Comparison of ENCODE assay signal across 9 mouse cellular contexts in the genomic region with DNA sequence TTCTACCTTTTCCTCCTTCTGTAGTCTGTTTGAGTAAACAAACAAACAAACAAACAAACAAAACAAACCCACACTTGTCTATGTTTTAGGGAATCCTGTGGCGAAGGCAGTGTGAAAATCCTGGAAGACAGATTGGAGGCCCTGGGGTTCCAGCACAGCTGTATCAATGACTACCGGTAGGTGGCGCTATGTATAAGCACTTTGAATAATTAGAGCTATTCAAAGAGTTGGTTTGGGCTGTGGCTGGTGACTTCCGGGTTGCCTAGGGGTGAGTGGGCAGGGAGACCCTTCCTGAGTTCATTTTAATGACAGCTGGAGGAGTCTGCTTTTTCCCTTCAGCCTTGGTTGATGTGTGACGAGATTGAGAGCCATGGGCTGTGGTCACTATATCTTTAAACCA. TPM values are rescaled to one million over a fixed set of nuclear protein-coding genes. Genes with fewer than 3 reads are reported as not detected.
DNase-seq lines count a peak whose midpoint lies in the region; ATAC-seq and TF ChIP-seq lines count a peak whose summit lies in the region.
"Had no signal": no experiment of that assay in that cellular context is flagged by ENCODE, and none has a peak within 500 bp of the region (broad histone marks: within the 10 kb centered on the region; RNA-seq: fewer than 3 reads in every experiment).

No protein-coding gene starts in this region.

- ATAC-seq in megakaryocyte progenitor cell, adult 5-6 weeks (replicated peaks; ENCODE audit: poor library complexity): peak; percentile 75

- DNase-seq in gastrocnemius, adult 2 months: peak; percentile 48
- DNase-seq in gastrocnemius, postnatal 25 days: no peak
- DNase-seq in spleen, adult 2 months (ENCODE audit: low read depth in 1 of 2, low spot score in 2 of 2): peak in 1 of 2 experiments; percentile 53
- DNase-seq in spleen, adult 12 weeks (ENCODE audit: low spot score): no peak
- DNase-seq in cerebellum, adult 18-20 months: peak; percentile 47 to 58
- DNase-seq in kidney, adult 9 months: peak; percentile 50
- DNase-seq in thymus, postnatal 14 days: peak; percentile 70

- TF ChIP-seq CTCF in gastrocnemius, adult 2 months (IDR thresholded peaks at IDR 0.05): peak; percentile 83
- peak; percentile 39; the same call in 1 of the 2 replicates for TF ChIP-seq CTCF in spleen, adult 2 months (IDR thresholded peaks at IDR 0.05; ENCODE audit: extremely low read depth, insufficient read depth, insufficient read length, insufficient replicate concordance)

- no peak overlapping the region for H3K4me3 ChIP-seq in gastrocnemius, adult 2 months
- H3K4me3 ChIP-seq in spleen, adult 2 months (ENCODE audit: extremely low read depth, insufficient read depth, insufficient read length): no peak overlapping the region
- H3K4me3 ChIP-seq: heart, embryonic 15.5 days had no signal

- intact Hi-C loops in gastrocnemius, adult 2 months (cut with DNase I): no loop called here

- no peaks in the 10 kb centered on the region for H3K27me3 ChIP-seq in spleen, adult 2 months (ENCODE audit: control insufficient read depth, insufficient read depth, low read length)
- H3K27me3 ChIP-seq: heart, embryonic 15.5 days had no signal

- H3K27ac ChIP-seq in gastrocnemius, adult 2 months: no peak overlapping the region
- H3K27ac ChIP-seq in spleen, adult 2 months (ENCODE audit: insufficient read depth, low read length): no peak overlapping the region
- H3K27ac ChIP-seq: heart, embryonic 15.5 days had no signal

- H3K36me3 ChIP-seq in spleen, adult 2 months (ENCODE audit: control insufficient read depth, insufficient read depth, low read length): no peaks in the 10 kb centered on the region
- H3K36me3 ChIP-seq: heart, embryonic 15.5 days had no signal

- H3K4me1 ChIP-seq in spleen, adult 2 months (ENCODE audit: control insufficient read depth, insufficient read depth, insufficient read length): no peaks in the 10 kb centered on the region; the same call in 1 of the 2 replicates
- H3K4me1 ChIP-seq: heart, embryonic 15.5 days had no signal

- 31% methylated on average over 5 of the region's 5 CpGs for WGBS in spleen, adult 2 months

- TF ChIP-seq POLR2A in spleen, adult 2 months (IDR thresholded peaks at IDR 0.05; ENCODE audit: low read depth, low read length): no peak

RNA-seq across cellular contexts. Expression of a gene that starts 15.9 kb away (rescaled TPM):
- 10 to 100 TPM; 33.0 to 35.4 TPM for total RNA-seq in gastrocnemius, adult 2 months (2021)
- total RNA-seq in gastrocnemius, postnatal 25 days (2021): 10 to 100 TPM; 26.6 to 27.4 TPM
- polyA plus RNA-seq in spleen, adult 2 months (2012; rRNA removed): 13.0 and 13.9 TPM in 2 replicates
- total RNA-seq in megakaryocyte progenitor cell, adult 5-6 weeks (2015): 34.7 and 37.2 TPM in 2 replicates
- 35.6 and 47.4 TPM in 2 replicates for total RNA-seq in megakaryocyte progenitor cell, adult 5-6 weeks (2017)

RNA-seq across cellular contexts. Expression of a gene that starts 18.7 kb away (rescaled TPM):
- under 1 TPM in 1 of 2 experiments, not detected in 1; 0.17 TPM for total RNA-seq in gastrocnemius, adult 2 months (2021)
- total RNA-seq in gastrocnemius, postnatal 25 days (2021): under 1 TPM in 1 of 2 experiments, not detected in 1; 0.21 TPM
- polyA plus RNA-seq in spleen, adult 2 months (2012; rRNA removed): 5.6 and 8.4 TPM in 2 replicates
- total RNA-seq in megakaryocyte progenitor cell, adult 5-6 weeks (2015): 0.37 and 1.1 TPM in 2 replicates
- 1.9 and 2.8 TPM in 2 replicates for total RNA-seq in megakaryocyte progenitor cell, adult 5-6 weeks (2017)

RNA-seq across cellular contexts. Expression of a gene that starts 31.0 kb away (rescaled TPM):
- 1 to 10 TPM; 2.7 to 3.5 TPM for total RNA-seq in gastrocnemius, adult 2 months (2021)
- 1 to 10 TPM; 2.9 to 3.3 TPM for total RNA-seq in gastrocnemius, postnatal 25 days (2021)
- polyA plus RNA-seq in spleen, adult 2 months (2012; rRNA removed): 37.3 and 38.9 TPM in 2 replicates
- 0.22 TPM in 1 of 2 replicates, not detected in the other for total RNA-seq in megakaryocyte progenitor cell, adult 5-6 weeks (2015)
- 0.10 TPM in 1 of 2 replicates, not detected in the other for total RNA-seq in megakaryocyte progenitor cell, adult 5-6 weeks (2017)

Comparison
In these comparisons a context has a peak if more than half of its experiments do, and no peak if none do; other contexts are left out.
1. DNase-seq: peak in gastrocnemius, adult 2 months (single experiment), cerebellum, adult 18-20 months (2 of 2), kidney, adult 9 months (single experiment) and thymus, postnatal 14 days (single experiment); none in gastrocnemius, postnatal 25 days (single experiment) and spleen, adult 12 weeks (single experiment).